In the genomic region with DNA sequence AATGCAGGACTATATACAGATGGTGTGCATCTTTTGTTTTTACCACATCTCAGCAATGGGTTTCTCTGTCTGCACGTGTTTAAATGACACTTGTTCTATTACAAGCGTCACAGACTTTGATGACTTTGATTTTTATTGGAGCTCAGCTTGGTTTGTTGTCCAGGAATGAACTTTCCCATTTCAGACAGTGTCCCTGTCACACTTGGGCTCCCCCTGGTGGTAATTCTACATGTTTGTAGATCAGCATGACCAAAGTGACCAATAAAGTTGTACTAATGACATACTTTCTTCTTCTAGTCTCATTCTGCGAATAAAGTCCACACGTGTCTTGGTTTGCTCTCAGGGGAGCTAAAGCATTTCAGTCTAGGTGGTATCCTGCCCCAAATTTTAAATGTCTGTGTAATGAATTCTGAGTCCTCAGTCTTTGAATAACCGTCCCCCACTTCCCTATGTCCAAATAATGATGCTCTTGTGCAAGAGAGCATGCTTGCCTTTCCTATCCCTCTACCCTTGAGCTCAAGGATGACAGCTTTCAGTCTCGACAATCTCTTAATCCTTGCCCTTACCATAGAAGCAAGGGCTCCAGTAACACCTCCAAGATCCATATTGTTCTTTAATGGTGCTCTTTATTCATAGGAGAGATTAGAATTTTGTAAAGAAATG, we compare ENCODE assay signal across 1 mouse cellular context.
A peak's percentile ranks its signal among the peaks of the same experiment; 100 is the strongest.
TF ChIP-seq lines count a peak whose summit lies in the region.

No protein-coding gene starts in this region.

TF ChIP-seq in CH12.LX, 34 proteins besides CTCF, POLR2A, EP300 and RAD21:
- TF ChIP-seq USF1 (IDR thresholded peaks at IDR 0.05; ENCODE audit: low read depth, low read length): no peak
- TF ChIP-seq SMC3 (IDR thresholded peaks at IDR 0.05; ENCODE audit: low read depth, low read length): peak; percentile 80
- TF ChIP-seq KAT2A (IDR thresholded peaks at IDR 0.05; ENCODE audit: insufficient replicate concordance, low read length): no peak
- no peak for TF ChIP-seq USF2 (conservative IDR thresholded peaks at IDR 0.05; ENCODE audit: low read depth, low read length)
- no peak for TF ChIP-seq GABPA (IDR thresholded peaks at IDR 0.05; ENCODE audit: insufficient replicate concordance, low read depth, low read length)
- TF ChIP-seq ZC3H11A (IDR thresholded peaks at IDR 0.05; ENCODE audit: low read depth, low read length): no peak
- TF ChIP-seq TBP (conservative IDR thresholded peaks at IDR 0.05; ENCODE audit: low read depth, low read length): no peak
- TF ChIP-seq MXI1 (IDR thresholded peaks at IDR 0.05; ENCODE audit: low read depth, low read length): no peak
